Mouse (Mus musculus) C2C12 (cell line): ENCODE data around the gene Sigirr. TPM values are rescaled to one million over a fixed set of nuclear protein-coding genes. Genes with fewer than 3 reads are reported as not detected.
A peak's percentile ranks its signal among the peaks of the same experiment; 100 is the strongest.

Experiments used
- H3K27me3 ChIP-seq: one replicate; pipeline ENCODE4 v1.6.1; 2011; ENCODE audit not compliant: control insufficient read depth, insufficient read depth, insufficient read length
- H3K36me3 ChIP-seq: one replicate; pipeline ENCODE4 v1.6.1; 2011; ENCODE audit not compliant: control insufficient read depth, insufficient read depth
- H3K4me3 ChIP-seq: one replicate; pipeline ENCODE4 v1.5.1; 2011; ENCODE audit warnings: mild to moderate bottlenecking, control low read depth; ENCODE audit not compliant: poor library complexity, insufficient read depth, severe bottlenecking
- H3K79me2 ChIP-seq: one replicate; pipeline ENCODE4 v1.6.1; 2011; ENCODE audit not compliant: control insufficient read depth, insufficient read depth
- H3K79me3 ChIP-seq: one replicate; pipeline ENCODE4 v1.6.1; 2011; ENCODE audit warnings: low read depth, control low read depth
- H3ac ChIP-seq: one replicate; pipeline ENCODE3; 2011; ENCODE audit warnings: low read depth; ENCODE audit not compliant: control insufficient read depth, insufficient read length
- CEBPB ChIP-seq: IDR thresholded peaks from one replicate; pipeline ENCODE4 v1.6.1; 2011; ENCODE audit warnings: low read depth, mild to moderate bottlenecking, control low read depth, moderate library complexity
- CTCF ChIP-seq: IDR thresholded peaks from one replicate; pipeline ENCODE4 v1.5.1; 2011; ENCODE audit not compliant: control insufficient read depth, insufficient read depth, insufficient read length
- FOSL1 ChIP-seq: IDR thresholded peaks from one replicate; pipeline ENCODE4 v1.8.0; 2011; ENCODE audit warnings: mild to moderate bottlenecking, low read length; ENCODE audit not compliant: poor library complexity, insufficient read depth, severe bottlenecking
- MAX ChIP-seq: IDR thresholded peaks from one replicate; pipeline ENCODE4 v1.6.1; 2011; ENCODE audit warnings: mild to moderate bottlenecking, control low read depth
- MYOD1 ChIP-seq: IDR thresholded peaks from one replicate; pipeline ENCODE4 v1.6.1; 2011; ENCODE audit warnings: low read depth; ENCODE audit not compliant: control insufficient read depth, insufficient read length
- MYOG ChIP-seq: IDR thresholded peaks from one replicate; pipeline ENCODE4 v1.6.1; 2011; ENCODE audit not compliant: control insufficient read depth, insufficient read length; ENCODE audit errors: extremely low read depth
- USF1 ChIP-seq: IDR thresholded peaks from one replicate; pipeline ENCODE4 v1.6.1; 2011; ENCODE audit warnings: low read depth, mild to moderate bottlenecking, control low read depth, moderate library complexity
- polyA plus RNA-seq: library from polyadenylated mRNA; unstranded; fragments of >200 nt; fragmentation: generic; extraction: Trizol; gene quantifications from one replicate; pipeline ENCODE4 v1.2.1, GENCODE M21; 2012; ENCODE audit warnings: missing spikeins

Sigirr gene
- polyA plus RNA-seq, 1 experiment: 13.9 TPM

DNA sequence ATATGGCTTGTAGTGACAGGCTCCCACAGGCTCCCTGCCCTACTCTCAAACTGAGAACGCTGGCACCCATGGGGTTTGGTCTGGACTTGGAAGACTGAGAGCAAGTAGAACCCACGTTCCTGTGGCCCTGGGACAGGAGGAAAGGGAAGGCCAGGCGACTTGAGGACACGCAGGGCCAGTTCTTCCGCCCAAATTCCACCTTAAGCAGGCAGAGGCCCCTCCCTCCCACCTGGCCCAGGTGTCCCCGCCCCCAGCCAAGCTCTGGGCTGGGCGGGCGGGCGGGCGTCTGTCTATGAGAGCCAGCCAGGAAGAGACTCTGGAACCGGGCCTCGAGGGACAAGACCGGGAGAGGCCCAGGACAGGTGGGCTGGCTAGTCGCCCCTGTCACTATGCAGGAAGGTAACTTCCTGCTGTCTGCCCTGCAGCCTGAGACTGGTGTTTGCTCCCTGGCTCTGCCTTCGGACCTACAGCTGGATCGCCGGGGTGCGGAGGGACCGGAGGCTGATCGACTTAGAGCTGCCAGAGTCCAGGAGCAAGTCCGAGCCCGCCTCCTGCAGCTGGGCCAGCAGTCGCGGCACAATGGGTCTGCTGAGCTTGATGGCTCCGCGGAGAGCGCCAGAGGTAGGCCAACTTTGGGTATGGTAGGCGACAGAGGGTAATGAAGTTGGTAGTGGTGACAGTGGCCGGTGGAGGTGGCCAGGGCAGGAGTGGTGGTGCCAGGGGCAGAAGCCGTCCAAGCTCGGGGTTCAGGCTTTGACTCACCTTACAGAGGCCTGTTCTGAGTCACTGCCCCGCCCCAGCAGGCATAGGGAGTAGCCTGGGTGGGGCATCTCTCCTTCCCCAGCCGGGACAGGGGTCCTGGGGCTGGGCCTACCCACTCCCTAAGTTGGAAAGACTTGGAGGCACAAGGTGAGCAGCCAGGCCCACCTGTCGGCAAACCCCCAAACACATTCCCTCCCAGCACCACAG lies 20.6 kb downstream of the Sigirr start:
- TF ChIP-seq MYOG (no peak), MAX (no peak), USF1 (no peak), MYOD1 (no peak), FOSL1 (no peak), CTCF (no peak), CEBPB (no peak)
- Histone ChIP-seq H3ac (no peak overlapping the region), H3K36me3 (no peaks in the 10 kb centered on the region), H3K79me3 (no peaks in the 10 kb centered on the region), H3K27me3 (no peaks in the 10 kb centered on the region), H3K79me2 (no peaks in the 10 kb centered on the region), H3K4me3 (no peak overlapping the region)

DNA sequence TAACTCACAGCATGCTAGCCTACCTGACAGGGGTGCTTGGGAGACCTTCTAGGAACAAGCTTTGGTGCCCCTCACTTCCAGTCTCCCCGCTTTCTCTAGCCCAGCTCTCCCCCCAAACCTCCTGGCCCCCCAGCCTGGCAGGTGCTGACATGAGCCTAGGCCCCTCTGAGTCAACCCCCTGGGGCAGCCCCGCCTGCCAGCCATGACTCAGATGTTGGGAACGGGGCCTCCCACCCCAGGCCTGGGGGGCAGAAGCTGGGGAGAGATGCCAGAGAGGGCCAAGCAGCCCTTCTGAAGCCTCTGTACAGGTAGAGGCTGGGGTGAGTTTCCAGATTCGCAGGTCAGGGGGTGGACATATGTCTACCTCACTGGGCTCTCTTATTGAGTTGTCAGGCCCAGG lies 21.5 kb downstream of the Sigirr start:
- Histone ChIP-seq H3K27me3 (no peaks in the 10 kb centered on the region), H3K79me3 (no peaks in the 10 kb centered on the region), H3K4me3 (no peak overlapping the region), H3K36me3 (no peaks in the 10 kb centered on the region), H3ac (no peak overlapping the region), H3K79me2 (no peaks in the 10 kb centered on the region)
- TF ChIP-seq FOSL1 (no peak), CTCF (no peak), MYOD1 (no peak), USF1 (no peak), CEBPB (no peak)

DNA sequence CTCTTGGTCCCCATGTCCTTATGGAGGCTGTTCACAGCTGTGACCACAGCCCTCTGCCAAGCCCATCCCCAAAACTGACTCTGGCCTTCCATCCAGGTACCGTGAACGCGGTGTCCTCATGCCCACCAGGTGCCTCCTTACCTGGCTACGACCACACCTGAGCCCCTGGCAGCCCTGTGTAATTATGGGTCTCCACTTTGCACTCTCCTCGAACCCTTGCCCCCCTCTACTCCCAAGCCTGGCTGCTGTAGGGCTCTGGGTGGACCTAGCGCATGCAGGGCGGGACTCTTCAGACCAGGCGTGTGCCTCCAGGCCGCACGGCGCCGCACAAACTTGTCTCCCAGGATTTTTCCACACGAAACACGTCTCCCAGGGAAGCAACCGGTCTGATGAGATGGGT lies 22.5 kb downstream of the Sigirr start, which contains the start of gene Pkp3:
Gene Pkp3, plus strand, starts transcription at position 378 of the 400 bp plus-strand sequence.
- TF ChIP-seq FOSL1 (no peak), CTCF (no peak), MYOD1 (no peak), MAX (no peak), CEBPB (no peak), USF1 (no peak), MYOG (no peak)
- no peaks in the 10 kb centered on the region for H3K36me3 ChIP-seq
- H3ac ChIP-seq: no peak within 1 kb of the TSS
- H3K79me2 ChIP-seq: no peaks in the 10 kb centered on the region
- no peaks in the 10 kb centered on the region for H3K27me3 ChIP-seq
- no peaks in the 10 kb centered on the region for H3K79me3 ChIP-seq
- no peak within 1 kb of the TSS for H3K4me3 ChIP-seq

- H3K27me3 ChIP-seq: peaks cover 4% of the 10 kb centered on the region
- H3K36me3 ChIP-seq: no peaks in the 10 kb centered on the region
- TF ChIP-seq MYOG (no peak), MAX (no peak), CEBPB (no peak), MYOD1 (no peak), FOSL1 (no peak), USF1 (no peak), CTCF (no peak)
- H3K79me3 ChIP-seq: no peaks in the 10 kb centered on the region
- H3K79me2 ChIP-seq: no peaks in the 10 kb centered on the region
- no peak overlapping the region for H3K4me3 ChIP-seq
- H3ac ChIP-seq: no peak overlapping the region
Measured at GRCm38 (mm10) chr7:141073782-141074181, 26.6 kb downstream of the Sigirr start.

DNA sequence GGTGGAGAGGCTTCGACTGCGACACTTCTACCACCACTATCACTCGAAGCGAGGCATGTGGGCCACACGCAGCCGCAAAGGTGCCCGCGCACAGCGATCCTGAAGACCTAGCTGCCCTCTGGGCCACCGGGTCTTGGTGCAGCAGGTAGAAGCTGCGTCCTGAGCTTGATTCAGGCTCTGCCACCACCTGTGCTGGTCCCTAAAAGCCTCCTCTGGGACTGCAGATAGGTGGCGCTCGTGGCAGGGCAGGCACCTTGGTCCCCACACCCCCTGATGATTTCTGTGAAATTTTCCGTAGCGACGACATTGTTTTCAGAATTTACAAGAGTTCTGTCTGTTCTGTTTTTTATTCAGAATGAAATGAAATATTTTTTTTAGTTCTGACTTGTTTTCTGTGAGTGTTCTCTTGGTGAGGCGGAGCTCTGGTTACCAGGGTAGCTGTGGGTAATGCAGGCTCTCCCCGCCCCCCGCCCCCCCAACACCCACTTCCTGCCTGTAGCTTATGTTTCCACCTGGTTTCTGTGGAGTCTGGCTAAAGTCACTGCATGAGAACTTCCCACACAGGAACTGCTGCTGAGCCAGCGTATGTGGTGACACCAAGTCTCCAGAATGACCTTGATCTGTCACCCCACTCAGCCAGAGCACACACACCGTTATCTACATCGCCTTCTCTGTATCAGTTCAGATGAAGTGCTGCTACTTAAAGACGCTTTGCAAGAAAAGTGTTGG lies 28.2 kb downstream of the Sigirr start:
- Histone ChIP-seq H3ac (no peak overlapping the region), H3K79me3 (no peaks in the 10 kb centered on the region), H3K27me3 (peaks cover 4% of the 10 kb centered on the region), H3K79me2 (no peaks in the 10 kb centered on the region), H3K36me3 (no peaks in the 10 kb centered on the region), H3K4me3 (no peak overlapping the region)
- TF ChIP-seq CTCF: peak; percentile 69
- no peak for TF ChIP-seq MYOD1
